In the genomic region with DNA sequence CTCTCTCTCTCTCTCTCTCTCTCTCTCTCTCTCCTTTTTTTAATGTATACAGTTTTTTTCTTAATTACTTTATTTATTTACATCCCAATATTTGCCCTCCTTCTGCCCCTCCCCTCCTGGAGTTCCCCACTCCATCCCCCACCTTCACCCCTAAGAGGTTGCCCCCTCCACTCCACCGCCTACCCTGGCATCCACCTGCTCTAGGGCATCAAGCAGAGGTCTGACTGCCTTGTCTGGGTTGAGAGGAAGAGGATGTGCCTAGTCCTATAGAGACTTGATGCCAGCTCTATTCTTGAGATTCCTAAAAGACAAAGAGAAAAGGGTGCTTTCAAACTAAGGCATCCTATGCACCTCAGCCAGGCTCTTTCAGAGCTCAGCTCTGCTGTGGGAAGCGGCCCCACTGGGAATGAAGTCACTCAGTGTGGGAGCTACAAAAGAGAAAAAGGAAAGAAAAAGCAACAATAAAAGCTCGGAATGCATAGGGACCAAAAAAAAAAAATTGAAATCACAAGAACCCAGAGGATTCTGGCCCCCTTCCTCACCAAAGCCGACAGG, we compare ENCODE assay signal across 14 mouse cellular contexts.
"Had no signal": no experiment of that assay in that cellular context is flagged by ENCODE, and none has a peak within 500 bp of the region (broad histone marks: within the 10 kb centered on the region; RNA-seq: fewer than 3 reads in every experiment).

No protein-coding gene starts in this region.

- H3K4me2 ChIP-seq: limb, embryonic 13.5 days; lung, embryonic 14.5 days; midbrain, embryonic 11.5 days; neural tube, embryonic 13.5 days had no signal

- H3K27me3 ChIP-seq: limb, embryonic 13.5 days; neural tube, embryonic 13.5 days had no signal

- H3K4me3 ChIP-seq: limb, embryonic 13.5 days; neural tube, embryonic 13.5 days had no signal

- H3K9ac ChIP-seq: limb, embryonic 13.5 days; liver, embryonic 14.5 days; lung, embryonic 14.5 days; neural tube, embryonic 13.5 days had no signal

- H3K27ac ChIP-seq: kidney, postnatal 0 days; limb, embryonic 13.5 days; liver, embryonic 14.5 days; neural tube, embryonic 13.5 days had no signal

- H3K9me3 ChIP-seq: limb, embryonic 13.5 days; neural tube, embryonic 13.5 days had no signal

- DNase-seq: kidney, adult 11 months; kidney, adult 9 months; kidney, postnatal 36 days; lung, embryonic 14.5 days; lung, postnatal 10 days; lung, postnatal 4 days; retina, postnatal 1 day; right cerebral cortex, postnatal 14 days; thymus, postnatal 14 days had no signal

- H3K36me3 ChIP-seq: limb, embryonic 13.5 days; neural tube, embryonic 13.5 days had no signal
